Mouse (Mus musculus) kidney, adult 2 months (tissue): ENCODE data around the gene Sugp2. TPM values are rescaled to one million over a fixed set of nuclear protein-coding genes. Genes with fewer than 3 reads are reported as not detected.

Source experiments
- DNase-seq: peaks from one replicate; pipeline ENCODE4 v3.0.0; 2021
- H3K27ac ChIP-seq: fragments of 200-500 bp; 2 replicates; pipeline ENCODE4 v1.5.1; 2012; ENCODE audit warnings: low read depth, low read length, control low read depth, inconsistent platforms; ENCODE audit not compliant: insufficient read depth
- H3K27me3 ChIP-seq: fragments of 200-500 bp; replicated peaks from 2 replicates; pipeline ENCODE4 v1.6.1; 2012; ENCODE audit warnings: mild to moderate bottlenecking, moderate library complexity, low read length, inconsistent platforms; ENCODE audit not compliant: control insufficient read depth, insufficient read depth
- H3K36me3 ChIP-seq: fragments of 200-500 bp; 2 replicates; pipeline ENCODE4 v1.6.1; 2012; ENCODE audit warnings: mild to moderate bottlenecking, moderate library complexity, low read length, inconsistent platforms; ENCODE audit not compliant: control insufficient read depth, insufficient read depth
- H3K4me1 ChIP-seq: fragments of 200-500 bp; 2 replicates; pipeline ENCODE4 v1.6.1; 2011; ENCODE audit warnings: low read length; ENCODE audit not compliant: control insufficient read depth, insufficient read depth
- H3K4me3 ChIP-seq: fragments of 200-500 bp; 2 replicates; pipeline ENCODE4 v1.5.1; 2011; ENCODE audit warnings: mild to moderate bottlenecking, low read depth, low read length, control low read depth; ENCODE audit not compliant: insufficient read depth
- CTCF ChIP-seq: fragments of 200-500 bp; conservative IDR thresholded peaks from 2 replicates; pipeline ENCODE4 v1.5.1; 2011; ENCODE audit warnings: low read depth, mild to moderate bottlenecking, control low read depth, low read length, moderate library complexity, mixed read lengths; ENCODE audit not compliant: insufficient read depth, insufficient read length
- POLR2A ChIP-seq: fragments of 200-500 bp; IDR thresholded peaks from one replicate; pipeline ENCODE4 v1.6.1; 2011; ENCODE audit warnings: low read depth, low read length, control low read depth
- WGBS: fragments of 180-500 bp; shearing (Covaris S2); methylation state at CpG from one replicate; pipeline ENCODE4 v1.1.7; 2018; 5-methylcytosine and 5-hydroxymethylcytosine counted together
- polyA plus RNA-seq: library from polyadenylated mRNA; depleted of rRNA; stranded (reverse); fragments of >200 nt; gene quantifications from 2 replicates; pipeline ENCODE4 v1.2.3, GENCODE M21; 2012; rRNA removed

The Sugp2 gene
- 18.9 and 20.2 TPM in 2 replicates for polyA plus RNA-seq

- peak within 1 kb of the TSS; percentile 97 for H3K27ac ChIP-seq
- peak; percentile 97 for DNase-seq
- under 1% methylated on average over 65 of the region's 67 CpGs for WGBS
- TF ChIP-seq CTCF (no peak), POLR2A (peak; percentile 68)
- H3K4me3 ChIP-seq, result peak within 1 kb of the TSS; percentile 73
- peaks cover 7% of the 10 kb centered on the region; the same call in 1 of the 2 replicates for H3K4me1 ChIP-seq
- H3K27me3 ChIP-seq, result no peaks in the 10 kb centered on the region
- no peaks in the 10 kb centered on the region; the same call in 1 of the 2 replicates for H3K36me3 ChIP-seq
Measured at GRCm38 (mm10) chr8:70234080-70234780, at the start of gene Sugp2, which contains the start of gene Armc6. Gene Sugp2 (plus strand): TSS chr8:70234226. Gene Armc6 (minus strand): TSS chr8:70234466.

- Histone ChIP-seq H3K4me1 (peaks cover 17% of the 10 kb centered on the region; the same call in 1 of the 2 replicates), H3K27me3 (no peaks in the 10 kb centered on the region), H3K4me3 (no peak overlapping the region), H3K36me3 (peaks cover 4% of the 10 kb centered on the region; the same call in 1 of the 2 replicates), H3K27ac (peak overlapping the region; percentile 69)
- WGBS, result 47% methylated on average over 7 of the region's 7 CpGs
- DNase-seq, result peak; percentile 95
- no peak for TF ChIP-seq POLR2A
- TF ChIP-seq CTCF, result no peak
Measured at GRCm38 (mm10) chr8:70188707-70189106, 45.3 kb upstream of the Sugp2 start.

GRCm38 (mm10) chr8:70193238-70193637 is 40.8 kb upstream of the Sugp2 start:
- Histone ChIP-seq H3K27ac (peak overlapping the region; percentile 80), H3K4me1 (peaks cover 29% of the 10 kb centered on the region), H3K36me3 (peaks cover 2% of the 10 kb centered on the region; the same call in 1 of the 2 replicates), H3K27me3 (no peaks in the 10 kb centered on the region), H3K4me3 (no peak overlapping the region)
- 53% methylated on average over 5 of the region's 5 CpGs for WGBS
- TF ChIP-seq CTCF (no peak), POLR2A (no peak)
- DNase-seq, result peak; percentile 91

GRCm38 (mm10) chr8:70194191-70194590 is 39.8 kb upstream of the Sugp2 start:
- Histone ChIP-seq H3K4me1 (peaks cover 31% of the 10 kb centered on the region), H3K4me3 (no peak overlapping the region), H3K27me3 (no peaks in the 10 kb centered on the region), H3K36me3 (peaks cover 1% of the 10 kb centered on the region; the same call in 1 of the 2 replicates), H3K27ac (peak overlapping the region; percentile 80; the same call in 1 of the 2 replicates)
- 69% methylated on average over 3 of the region's 3 CpGs for WGBS
- TF ChIP-seq POLR2A (no peak), CTCF (no peak)
- peak; percentile 35 for DNase-seq

GRCm38 (mm10) chr8:70195762-70196161 is 38.3 kb upstream of the Sugp2 start:
- WGBS, result 77% methylated on average over 2 of the region's 2 CpGs
- no peaks in the 10 kb centered on the region for H3K27me3 ChIP-seq
- H3K4me3 ChIP-seq, result no peak overlapping the region
- TF ChIP-seq POLR2A (no peak), CTCF (peak; percentile 25; the same call in 1 of the 2 replicates)
- DNase-seq, result no peak
- H3K4me1 ChIP-seq, result peaks cover 46% of the 10 kb centered on the region
- peaks cover 1% of the 10 kb centered on the region; the same call in 1 of the 2 replicates for H3K36me3 ChIP-seq
- no peak overlapping the region for H3K27ac ChIP-seq

GRCm38 (mm10) chr8:70197603-70198002 is 36.4 kb upstream of the Sugp2 start:
- Histone ChIP-seq H3K4me3 (no peak overlapping the region), H3K4me1 (peaks cover 47% of the 10 kb centered on the region), H3K36me3 (0 out of 2 replicates have a peak, but pooled peaks cover 1% of the 10 kb centered on the region), H3K27ac (peak overlapping the region; percentile 71; the same call in 1 of the 2 replicates), H3K27me3 (no peaks in the 10 kb centered on the region)
- TF ChIP-seq POLR2A, result no peak
- 0 out of 2 replicates have a peak, but pooled peaks have one; percentile 12 for TF ChIP-seq CTCF
- DNase-seq, result peak; percentile 82
- 48% methylated on average over 7 of the region's 7 CpGs for WGBS

- no peak overlapping the region for H3K4me3 ChIP-seq
- peaks cover 38% of the 10 kb centered on the region for H3K4me1 ChIP-seq
- no peak overlapping the region for H3K27ac ChIP-seq
- WGBS, result 34% methylated on average over 5 of the region's 5 CpGs
- H3K36me3 ChIP-seq, result no peaks in the 10 kb centered on the region
- no peaks in the 10 kb centered on the region for H3K27me3 ChIP-seq
- DNase-seq, result peak; percentile 77
- TF ChIP-seq POLR2A (no peak), CTCF (peak; percentile 54)
Measured at GRCm38 (mm10) chr8:70200098-70200681, 33.8 kb upstream of the Sugp2 start.
